Mouse (Mus musculus): ENCODE measurements around the gene Mvp.

Mvp gene

GRCm38 (mm10) chr7:126949793-126950646, 64.4 kb downstream of the Mvp start, which contains the start of gene Sez6l2:
Gene Sez6l2, plus strand, starts transcription at chr7:126950563.
- peak; percentile 78 for DNase-seq (ENCODE audit: low read depth)

- DNase-seq (ENCODE audit: low read depth) = no peak
These were observed 65.0 kb downstream of the Mvp start, which contains the start of gene Asphd1 for GRCm38 (mm10) chr7:126949403-126949792. Gene Asphd1, minus strand, starts transcription at chr7:126949582.

- no peak for DNase-seq (ENCODE audit: low read depth)
These were observed 65.8 kb downstream of the Mvp start for GRCm38 (mm10) chr7:126948626-126949025.

GRCm38 (mm10) chr7:126946530-126946929, 67.9 kb downstream of the Mvp start:
- peak; percentile 54 for DNase-seq (ENCODE audit: low read depth)

GRCm38 (mm10) chr7:126941801-126942200, 72.6 kb downstream of the Mvp start:
- DNase-seq (ENCODE audit: low read depth) = no peak

- DNase-seq (ENCODE audit: low read depth) = peak; percentile 50
These were observed 73.2 kb downstream of the Mvp start for GRCm38 (mm10) chr7:126941171-126941570.
